Mouse (Mus musculus) monocyte, adult 2 months (primary cell): ENCODE measurements around the gene Sorbs1.

Experiments used
- DNase-seq, 2 experiments: peaks; one replicate each; pipeline ENCODE4 v3.0.0; 2022; ENCODE audit warnings: low spot score in 2 of 2, low read depth in 1 of 2

Sorbs1 gene

DNA sequence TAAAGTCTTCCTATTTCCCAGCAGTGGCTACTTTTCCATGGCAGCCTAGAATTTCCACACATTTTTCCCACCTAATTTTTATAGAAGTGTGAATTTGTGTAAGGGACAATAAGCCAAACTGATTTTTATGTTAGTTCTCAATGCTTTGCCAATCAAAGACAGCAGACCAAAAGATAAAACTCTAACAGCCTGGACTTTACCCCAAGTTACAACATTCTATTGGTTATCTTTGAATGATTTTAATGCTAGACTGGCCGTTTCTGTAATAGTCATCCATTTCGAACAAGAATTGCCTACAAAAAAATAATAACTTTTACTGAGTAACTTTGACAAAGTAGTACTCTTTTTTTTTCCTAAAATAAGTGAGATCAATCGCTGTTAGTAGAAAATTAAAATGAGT lies 164.3 kb downstream of the Sorbs1 start:
- DNase-seq = no peak

DNA sequence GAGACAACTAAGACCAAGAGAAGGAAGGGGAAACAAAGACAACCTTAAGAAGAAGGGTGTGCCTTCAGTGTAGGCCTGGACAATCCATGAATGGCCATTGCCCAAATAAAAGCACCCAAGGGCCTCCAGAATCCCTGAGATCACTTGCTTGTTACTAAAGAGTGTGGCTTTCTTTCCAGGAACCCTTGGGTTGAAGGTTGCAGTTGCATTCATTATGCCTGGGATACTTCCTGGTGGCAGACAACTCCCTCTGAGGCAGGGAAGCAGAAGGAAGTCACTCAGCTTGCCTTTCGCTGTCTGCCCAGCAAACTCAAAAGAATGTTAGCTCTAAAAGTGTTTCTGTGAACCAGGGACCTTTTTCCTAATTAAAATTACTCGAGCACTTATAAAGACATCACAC lies 164.9 kb downstream of the Sorbs1 start:
- no peak for DNase-seq

DNA sequence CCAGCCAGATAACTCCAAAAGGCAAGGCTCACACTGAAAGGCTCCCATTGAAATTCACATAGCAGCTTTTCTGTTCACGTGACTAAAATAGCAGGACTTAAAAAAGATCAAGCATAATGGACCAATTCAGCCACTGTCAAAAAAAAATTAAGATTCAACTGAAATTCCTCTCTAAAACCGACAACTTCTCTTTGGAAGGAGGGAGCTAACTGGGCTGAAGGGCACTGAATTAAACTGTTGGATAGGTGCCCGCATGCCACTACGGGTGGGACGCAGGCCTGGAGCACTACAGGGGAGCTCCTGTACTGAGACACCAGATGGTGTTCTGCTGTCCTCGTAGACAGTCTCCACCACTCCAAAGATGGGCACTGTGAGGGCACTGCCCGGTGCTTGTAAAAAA lies 165.4 kb downstream of the Sorbs1 start:
- no peak for DNase-seq

DNA sequence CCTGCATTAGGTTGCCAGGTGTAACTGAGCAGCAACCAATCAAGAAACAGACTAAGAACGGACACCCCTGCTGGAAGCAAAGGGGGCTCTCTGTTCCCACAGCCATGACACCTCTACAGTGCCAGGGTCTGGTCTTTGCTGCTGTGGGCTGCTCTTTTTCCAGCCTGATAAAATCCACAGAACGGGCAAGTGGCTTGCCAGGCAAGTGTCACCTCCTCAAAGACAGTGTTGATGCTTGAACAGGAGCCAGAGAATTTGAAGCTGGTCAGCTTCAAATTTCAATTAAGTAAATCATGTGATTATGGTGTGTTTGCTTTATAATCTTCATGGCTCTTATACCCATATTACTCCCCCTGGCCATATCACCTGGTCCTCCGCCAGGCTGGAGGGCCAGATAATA lies 166.7 kb downstream of the Sorbs1 start:
- DNase-seq = no peak

DNA sequence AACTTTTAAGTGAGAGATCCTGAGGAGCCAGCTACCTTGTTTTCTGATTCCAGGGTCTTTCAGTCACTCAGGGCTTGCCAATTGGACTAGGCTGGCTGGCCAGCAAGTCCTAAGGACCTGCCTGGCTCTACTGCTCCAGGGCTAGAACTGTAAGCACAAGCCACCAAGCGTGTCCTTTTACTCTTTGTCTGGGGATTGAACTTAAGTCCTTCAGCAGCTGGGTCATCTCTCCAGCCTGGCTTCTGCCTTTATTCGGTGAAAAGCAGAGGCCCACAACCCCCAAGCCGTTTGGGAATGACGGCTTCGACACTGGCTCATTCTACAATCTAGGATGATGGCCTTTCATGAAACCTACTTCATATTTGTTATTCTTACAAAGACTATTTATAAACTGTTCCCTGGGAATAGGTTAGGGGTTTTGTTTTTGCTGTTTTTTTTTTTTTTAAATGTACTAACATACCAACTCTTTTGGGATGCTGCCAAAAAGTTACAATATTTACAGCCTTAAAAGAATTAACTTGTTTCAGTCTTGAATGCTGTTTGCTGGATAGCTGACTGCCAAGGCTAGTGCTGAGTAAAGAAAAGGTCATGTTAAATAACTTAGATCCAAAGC lies 167.2 kb downstream of the Sorbs1 start:
- no peak for DNase-seq

DNA sequence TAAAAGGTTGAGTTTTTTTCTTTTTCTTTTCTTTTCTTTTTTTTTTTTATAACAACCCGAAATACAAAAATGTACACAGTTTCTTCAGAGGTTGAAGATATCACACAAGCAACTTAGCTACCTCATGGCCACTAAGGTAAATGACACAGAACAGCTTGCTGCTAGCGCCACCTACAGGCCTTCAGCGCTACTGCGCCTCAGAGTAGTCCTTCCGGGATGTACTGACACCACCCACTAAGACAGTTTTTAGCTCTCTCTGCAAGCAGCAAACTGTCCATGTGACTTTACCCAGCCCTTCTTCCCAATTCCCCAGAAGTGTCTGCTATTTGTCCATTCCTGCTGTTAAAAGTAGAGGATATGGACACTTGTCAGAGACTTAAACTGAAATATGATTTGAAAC lies 167.9 kb downstream of the Sorbs1 start:
- peak in 1 of 2 experiments; percentile 5 for DNase-seq

DNA sequence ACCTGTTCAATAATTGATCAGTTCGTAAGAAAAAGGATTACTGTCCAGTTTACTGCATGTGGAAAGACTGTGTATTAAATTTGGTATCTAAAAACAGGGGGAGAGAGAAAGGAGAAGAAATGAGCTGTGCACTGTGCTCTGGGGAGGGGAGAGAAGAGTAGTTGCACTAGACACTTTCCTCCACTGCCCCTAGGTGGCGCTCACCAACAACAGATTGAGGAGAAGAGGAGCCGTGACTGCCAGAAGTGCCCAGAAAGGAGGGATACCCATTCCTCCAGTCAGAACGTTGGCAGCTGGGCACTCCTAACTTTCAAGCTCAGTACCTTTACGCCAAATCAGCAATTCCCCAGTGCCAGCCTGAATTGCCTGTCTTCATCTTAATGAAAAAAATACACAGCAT lies 170.6 kb downstream of the Sorbs1 start:
- DNase-seq = peak; percentile 10 to 46

DNA sequence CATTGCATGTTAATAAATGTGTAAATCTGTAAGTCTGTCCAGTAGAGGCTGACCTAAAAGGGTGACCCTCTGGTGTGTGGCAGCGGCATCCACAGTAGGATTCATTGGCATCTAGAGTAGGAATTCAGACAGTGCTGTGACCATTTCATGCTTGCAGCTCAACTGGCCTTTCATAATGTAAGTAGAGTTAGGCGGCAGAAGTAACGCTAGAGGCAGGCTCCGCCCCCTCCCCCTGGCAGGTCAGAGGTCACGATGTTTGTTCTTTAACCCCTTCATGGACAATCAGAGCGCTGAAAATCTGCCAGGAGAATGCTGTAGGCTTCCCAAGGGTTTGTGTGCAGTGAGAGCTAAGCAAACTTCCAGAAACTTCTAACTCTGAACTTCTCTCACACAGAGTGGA lies 172.4 kb downstream of the Sorbs1 start:
- DNase-seq = no peak

DNA sequence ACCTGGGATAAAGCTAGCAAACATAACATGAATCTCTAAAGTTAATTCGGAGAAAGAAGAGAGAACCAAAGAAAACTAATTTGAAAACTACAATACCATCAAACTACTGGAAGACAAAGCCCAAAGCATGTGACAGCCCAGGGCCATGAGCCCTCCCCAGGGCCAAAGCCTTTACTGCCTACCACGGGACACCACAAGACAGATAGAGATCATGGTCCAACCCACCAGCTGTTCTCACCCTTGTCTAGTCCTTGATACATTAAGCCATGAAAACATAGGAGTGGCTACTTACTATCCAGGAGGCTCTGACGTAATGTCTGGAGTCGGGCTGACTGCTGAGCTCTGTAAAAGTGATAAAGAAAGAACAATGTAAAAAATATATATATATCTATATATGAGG lies 176.9 kb downstream of the Sorbs1 start:
- DNase-seq = no peak

DNA sequence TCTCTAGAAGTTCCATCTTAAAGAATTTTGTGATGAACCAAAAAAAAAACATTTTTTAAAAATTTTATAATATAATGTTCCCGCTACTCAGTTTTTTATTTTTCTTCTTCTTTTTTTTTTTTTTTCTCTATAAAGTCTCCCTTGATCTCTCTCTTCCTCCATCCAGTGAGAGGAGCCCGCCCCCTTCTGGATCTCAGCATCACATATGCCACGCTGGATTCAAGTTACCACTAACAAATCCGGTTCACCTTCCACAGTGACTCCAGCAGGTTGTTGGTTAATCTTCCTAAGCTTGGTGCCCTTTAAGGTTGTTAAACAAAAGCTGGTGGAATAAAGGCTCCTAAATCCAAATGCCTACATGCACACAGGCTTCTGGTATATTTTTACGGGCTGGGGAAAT lies 179.7 kb downstream of the Sorbs1 start:
- DNase-seq = no peak

DNA sequence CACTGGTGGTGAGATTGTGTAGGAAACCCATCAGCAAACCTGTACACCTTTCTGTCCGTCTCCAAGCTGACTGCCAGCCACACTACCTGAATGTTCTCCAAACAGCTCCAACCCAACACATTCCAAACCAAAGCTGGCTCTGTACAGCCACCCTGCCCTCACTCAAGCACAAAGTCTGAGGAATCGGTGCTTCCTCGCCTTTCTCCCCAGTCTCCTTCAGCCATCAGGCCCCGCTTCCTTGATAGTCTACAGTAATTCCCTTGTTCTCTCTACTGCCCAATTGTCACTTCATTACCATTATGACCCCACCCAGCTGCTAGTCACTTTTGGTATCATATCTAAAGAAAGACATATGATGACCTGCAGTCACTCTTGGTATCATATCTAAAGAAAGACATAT lies 180.5 kb downstream of the Sorbs1 start:
- DNase-seq = no peak

DNA sequence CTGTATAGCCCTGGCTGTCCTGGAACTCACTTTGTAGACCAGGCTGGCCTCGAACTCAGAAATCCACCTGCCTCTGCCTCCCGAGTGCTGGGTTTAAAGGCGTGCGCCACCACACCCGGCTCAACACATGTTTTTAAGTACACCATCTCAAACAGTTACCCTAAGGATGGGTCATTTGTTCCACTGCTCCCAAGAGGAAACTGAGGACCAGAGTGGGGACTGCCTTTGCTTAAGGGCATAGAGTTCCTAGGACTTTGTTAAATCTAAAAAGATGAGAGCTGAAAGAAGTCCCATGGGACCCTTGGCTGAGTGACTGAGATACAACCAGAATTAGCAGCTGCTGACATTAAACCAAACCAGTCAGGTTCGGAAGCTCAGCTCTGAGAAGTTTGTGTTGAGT lies 181.3 kb downstream of the Sorbs1 start:
- DNase-seq = no peak

DNA sequence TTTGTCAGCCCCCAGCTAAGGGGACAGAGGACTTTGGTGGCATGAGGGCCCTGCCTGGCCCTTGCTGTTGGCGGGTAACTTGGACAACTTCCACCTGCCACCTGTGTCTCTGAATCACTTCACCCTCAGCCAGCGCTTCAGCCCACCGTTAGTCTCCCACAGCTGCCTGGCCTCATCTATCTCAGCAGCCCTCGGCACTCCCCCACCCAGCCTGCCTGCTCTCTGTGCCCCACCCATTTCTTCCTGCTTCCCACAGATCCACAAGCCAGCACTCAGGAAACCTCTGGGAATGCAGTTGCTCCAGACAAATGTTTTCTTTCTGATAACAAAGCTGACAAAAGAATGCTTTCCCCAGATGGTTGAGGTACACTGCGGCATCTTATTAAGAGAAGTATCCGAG lies 181.7 kb downstream of the Sorbs1 start:
- DNase-seq = no peak

DNA sequence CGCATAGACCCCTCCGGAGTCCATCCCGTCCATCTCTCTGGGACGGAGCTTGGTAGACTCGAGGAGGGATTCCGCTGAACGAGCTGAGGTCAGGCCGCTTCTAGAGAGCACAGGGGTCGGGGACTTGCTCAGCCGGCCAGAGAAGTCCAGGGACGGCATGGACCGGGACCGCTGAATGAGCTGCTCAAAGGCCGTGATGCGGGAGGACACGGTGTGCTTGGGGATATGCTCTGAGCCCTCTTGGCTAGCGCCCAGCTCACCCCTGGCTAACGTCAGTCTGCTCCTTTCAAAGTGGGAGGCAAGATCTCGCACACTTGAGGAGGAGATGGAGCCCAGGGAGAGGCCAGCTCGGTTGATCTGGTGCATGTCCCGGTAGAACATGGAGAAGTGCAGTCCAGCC lies 187.5 kb downstream of the Sorbs1 start:
- DNase-seq = no peak

DNA sequence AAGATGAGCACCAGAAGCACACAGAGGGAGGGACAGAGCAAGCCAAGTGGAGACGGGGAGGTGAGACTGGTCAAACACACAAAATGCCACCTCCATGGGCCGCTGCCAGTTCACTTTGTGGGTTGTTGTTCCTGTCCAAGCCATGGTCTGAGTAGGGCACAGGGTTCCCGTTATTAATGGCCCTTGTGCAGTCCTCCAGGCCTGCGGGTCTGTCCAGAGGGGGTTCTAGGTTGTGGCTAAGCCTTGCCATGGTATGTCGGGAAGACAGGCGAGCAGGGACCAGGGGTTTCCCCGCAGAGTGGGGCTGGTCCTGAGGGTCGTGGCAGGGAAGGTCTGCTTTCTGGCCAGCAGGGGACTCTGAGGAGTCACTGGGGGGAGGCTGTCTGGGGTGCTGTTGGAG lies 188.2 kb downstream of the Sorbs1 start:
- no peak for DNase-seq

DNA sequence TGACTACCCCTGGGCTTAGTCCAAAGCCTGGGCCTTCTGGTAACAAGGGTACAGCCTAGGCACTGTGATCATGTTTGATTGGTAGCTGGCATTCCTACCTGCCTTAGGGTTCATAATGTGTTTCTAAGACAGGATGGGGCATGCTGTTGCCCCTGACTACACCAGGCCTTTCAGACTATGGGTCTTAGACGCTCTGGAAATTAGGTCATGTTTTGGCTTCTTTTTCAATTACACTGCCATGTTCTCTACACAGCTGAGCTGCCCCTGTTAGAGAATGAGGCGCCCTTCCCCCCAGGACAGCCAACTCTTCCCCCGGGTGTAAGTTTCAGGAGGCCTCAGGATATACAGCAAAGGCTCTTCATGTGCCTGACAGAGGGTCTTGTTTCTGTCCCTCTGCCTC lies 191.4 kb downstream of the Sorbs1 start:
- DNase-seq = no peak

DNA sequence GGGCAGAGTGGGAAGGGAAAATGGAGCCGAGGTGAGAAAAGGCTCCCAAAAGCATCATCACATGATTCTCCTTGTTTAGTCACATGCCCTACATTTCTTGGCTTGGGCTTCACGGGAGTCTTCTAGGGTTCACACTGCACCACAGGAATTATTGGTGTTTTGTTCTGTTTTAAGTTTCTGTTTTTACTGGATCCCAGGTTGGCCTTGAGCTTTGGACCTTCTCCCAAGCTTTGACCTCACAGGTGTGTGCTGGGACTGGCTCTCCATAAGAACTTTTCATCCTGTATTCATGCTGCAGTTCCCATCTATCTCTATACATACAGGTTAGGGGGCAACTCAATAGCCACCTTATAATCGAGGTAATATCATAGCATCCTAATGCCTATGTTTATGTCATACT lies 194.4 kb downstream of the Sorbs1 start:
- DNase-seq = no peak

DNA sequence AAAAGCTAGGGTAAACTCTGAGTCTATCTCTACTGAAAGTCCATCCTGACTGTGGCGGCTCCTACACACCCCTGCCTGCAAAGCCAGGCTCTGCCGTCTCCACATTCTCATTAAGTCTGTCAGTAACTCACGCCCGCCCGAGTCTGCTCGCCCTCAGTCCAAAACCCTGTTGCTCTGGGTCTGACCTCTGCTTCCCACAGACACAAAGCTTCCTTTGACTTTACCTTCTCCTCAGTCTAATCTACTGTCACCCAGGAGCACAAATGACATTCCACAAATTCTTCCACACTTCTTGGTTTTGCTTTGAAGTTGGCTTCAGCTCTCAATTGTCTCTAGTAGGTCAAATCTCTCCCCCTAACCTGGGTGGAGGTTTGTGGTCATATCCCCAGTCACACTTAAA lies 195.1 kb downstream of the Sorbs1 start:
- DNase-seq = no peak

DNA sequence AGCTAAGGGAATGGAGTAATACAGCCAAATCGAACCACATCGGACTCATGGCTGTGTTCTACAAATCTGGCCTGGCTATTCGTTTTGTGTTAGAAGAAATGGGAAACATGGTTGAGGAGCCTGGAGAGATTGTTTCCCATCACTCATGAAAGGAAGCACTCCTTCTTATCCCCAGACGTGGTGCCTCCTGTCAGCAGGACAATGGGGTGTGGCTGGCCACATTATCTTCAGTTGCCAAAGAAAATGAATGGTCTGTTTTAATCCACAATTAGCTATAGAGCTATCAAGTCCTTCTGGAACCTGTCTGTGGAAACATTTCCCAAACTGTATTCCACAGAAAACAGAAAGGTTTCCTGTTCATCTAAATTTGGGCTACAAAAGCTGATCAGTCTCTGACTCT lies 196.6 kb downstream of the Sorbs1 start:
- DNase-seq = no peak

DNA sequence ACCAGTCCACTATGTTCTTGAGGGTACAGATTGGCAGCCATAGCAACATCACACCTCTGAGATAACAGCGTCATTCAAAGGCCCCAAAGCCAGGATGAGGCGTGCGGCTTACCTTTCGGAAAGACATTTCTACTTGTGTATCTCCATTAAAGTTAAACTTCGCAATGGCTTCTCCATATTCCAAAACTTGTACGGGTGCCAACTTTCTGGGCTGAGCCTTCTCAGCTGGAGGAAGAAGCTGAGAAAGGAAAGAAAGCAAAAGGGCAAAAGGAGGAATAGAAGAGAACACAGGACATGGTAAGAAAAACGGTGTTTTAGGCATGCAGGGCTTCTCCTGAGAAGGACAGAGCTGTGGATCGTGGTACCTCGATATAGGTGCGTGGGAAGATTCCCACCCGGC lies 199.3 kb downstream of the Sorbs1 start:
- no peak for DNase-seq

DNA sequence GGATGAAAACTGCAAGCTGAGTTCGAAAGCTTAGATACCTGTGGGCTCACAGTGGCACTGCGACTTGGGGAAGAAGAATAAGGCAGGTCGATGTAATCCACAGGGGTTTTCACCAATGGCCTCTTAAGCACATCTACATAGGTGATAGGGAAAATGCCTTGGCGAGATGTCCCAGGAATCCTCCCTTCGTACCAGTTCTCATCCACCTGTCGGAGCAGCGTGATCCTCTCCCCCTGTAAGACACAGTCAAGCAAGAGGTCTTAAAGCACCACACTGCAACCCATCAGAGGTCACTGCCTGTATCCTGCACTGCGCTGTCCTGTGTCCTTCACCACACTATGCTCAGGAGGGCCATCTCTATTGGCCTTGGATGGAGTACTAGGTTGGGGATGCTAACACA lies 201.9 kb downstream of the Sorbs1 start:
- DNase-seq = no peak

DNA sequence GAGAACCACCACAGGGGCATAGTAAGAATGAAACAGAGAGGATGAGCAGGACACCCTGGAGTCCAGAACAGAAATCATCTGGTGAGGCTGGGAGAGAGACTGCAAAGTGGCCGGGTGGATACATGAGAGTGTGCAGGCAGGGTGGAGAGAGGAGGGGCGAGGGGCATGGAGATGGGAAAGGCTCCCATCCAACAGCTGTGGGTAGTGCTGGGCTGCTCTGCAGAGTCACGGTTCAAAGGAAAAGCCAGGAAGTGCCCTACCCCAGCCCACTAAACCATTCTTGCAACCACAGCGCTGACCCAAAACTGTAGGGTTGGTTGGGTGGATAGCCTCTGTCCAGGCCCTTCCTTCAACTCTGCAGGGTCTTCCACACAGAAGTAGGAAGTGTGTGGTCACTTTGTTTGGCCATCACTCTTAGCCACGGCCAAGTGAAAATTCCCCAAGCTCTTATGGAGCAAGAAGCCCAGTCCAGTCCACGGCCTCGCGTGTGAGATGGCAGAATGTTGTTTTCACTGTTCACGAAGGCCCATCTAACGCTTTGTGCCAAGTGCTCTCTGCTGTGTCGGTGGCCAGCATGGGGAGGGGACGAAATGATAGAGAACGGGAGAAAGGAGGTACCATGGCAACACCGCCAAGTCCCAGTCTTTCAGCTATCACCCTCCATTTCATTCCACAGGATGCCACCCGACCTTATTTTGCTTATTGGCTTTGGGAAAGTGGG lies 203.0 kb downstream of the Sorbs1 start:
- no peak for DNase-seq

DNA sequence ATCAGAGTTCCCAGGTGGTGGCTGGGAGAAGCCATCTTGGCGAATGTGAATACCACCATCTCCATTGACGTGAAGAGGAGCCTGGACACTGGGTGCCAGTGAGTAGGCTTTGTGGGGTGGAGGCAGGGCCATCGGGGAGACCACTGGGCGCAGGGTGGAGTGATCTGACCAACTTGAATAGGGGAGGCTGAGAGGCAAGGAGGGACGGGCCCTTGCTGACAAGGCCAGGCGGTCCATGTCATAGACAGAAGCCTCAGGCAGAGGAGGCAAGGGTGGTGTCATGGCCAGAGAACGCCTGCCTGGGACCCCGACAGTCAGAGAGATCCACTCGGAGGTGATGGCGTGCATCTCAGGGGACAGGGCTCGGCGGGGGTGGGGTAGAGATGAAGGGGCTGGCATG lies 203.7 kb downstream of the Sorbs1 start:
- DNase-seq = no peak
